In genomic region chr10:107231421-107232010, GRCm38 (mm10) we compare ENCODE assay signal across 19 mouse cellular contexts. TPM values are rescaled to one million over a fixed set of nuclear protein-coding genes. Genes with fewer than 3 reads are reported as not detected.
DNase-seq lines count a peak whose midpoint lies in the region; ATAC-seq lines count a peak whose summit lies in the region.
"Had no signal": no experiment of that assay in that cellular context is flagged by ENCODE, and none has a peak within 500 bp of the region (broad histone marks: within the 10 kb centered on the region; RNA-seq: fewer than 3 reads in every experiment).

No protein-coding gene starts in this region.

- DNase-seq in 416B (ENCODE audit: low read depth): peak; percentile 4
- DNase-seq in brain, adult 2 months (ENCODE audit: low read depth, low spot score): peak; percentile 4
- DNase-seq in adrenal gland, adult 8-10 months: no peak
- no peak for DNase-seq in kidney, postnatal 10 days
- DNase-seq: adrenal gland, postnatal 10 days; adrenal gland, postnatal 25 days; cerebellum, adult 11-12 months; cerebellum, adult 2 months; cerebellum, adult 9-10 months; cerebellum, postnatal 10 days; cerebellum, postnatal 25 days had no signal

- ATAC-seq in CD4-positive, CD25-positive, alpha-beta regulatory T cell, adult 4 months: no peak
- ATAC-seq: activated CD4-positive, CD25-positive, alpha-beta regulatory T cell, adult 4 months; forebrain, embryonic 14.5 days; forebrain, embryonic 16.5 days; Patski had no signal

RNA-seq across cellular contexts. Expression of gene Lin7a, which starts 40.0 kb away (rescaled TPM):
- total RNA-seq in adrenal gland, adult 8-10 months (2022): 1 to 10 TPM; 3.9 to 5.9 (median 4.6) TPM
- polyA plus RNA-seq in CD4-positive, CD25-positive, alpha-beta regulatory T cell, adult 4 months (2017; shearing (Covaris generic)): not detected
- total RNA-seq: CH12.LX, G1E had no signal
- polyA plus RNA-seq: activated CD4-positive, CD25-positive, alpha-beta regulatory T cell, adult 4 months; erythroblast, embryonic 14.5 days; G1E had no signal

Comparison
In these comparisons a context has a peak if more than half of its experiments do, and no peak if none do; other contexts are left out.
1. DNase-seq: peak in 416B (single experiment) and brain, adult 2 months (single experiment); none in adrenal gland, adult 8-10 months (single experiment) and kidney, postnatal 10 days (single experiment).